Mouse (Mus musculus) myocyte (in vitro differentiated cells): ENCODE results near the gene Ifit1. TPM values are rescaled to one million over a fixed set of nuclear protein-coding genes. Genes with fewer than 3 reads are reported as not detected.
A peak's percentile ranks its signal among the peaks of the same experiment; 100 is the strongest.

Experiments used
- H3K27me3 ChIP-seq: one replicate; pipeline ENCODE4 v1.6.1; 2011; ENCODE audit not compliant: control insufficient read depth, insufficient read depth, insufficient read length
- H3K36me3 ChIP-seq: one replicate; pipeline ENCODE4 v1.6.1; 2011; ENCODE audit not compliant: control insufficient read depth, insufficient read depth
- H3K4me2 ChIP-seq: one replicate; pipeline ENCODE4 v1.6.1; 2011; ENCODE audit warnings: low read depth, control low read depth
- H3K4me3 ChIP-seq: one replicate; pipeline ENCODE4 v1.5.1; 2011; ENCODE audit warnings: mild to moderate bottlenecking, control low read depth, moderate library complexity
- H3K79me2 ChIP-seq: one replicate; pipeline ENCODE4 v1.6.1; 2011; ENCODE audit not compliant: control insufficient read depth, insufficient read depth
- H3ac ChIP-seq: one replicate; pipeline ENCODE4 v1.6.1; 2011; ENCODE audit not compliant: control insufficient read depth, insufficient read length
- CEBPB ChIP-seq: IDR thresholded peaks from 2 replicates; pipeline ENCODE4 v1.6.1; 2011; ENCODE audit warnings: mild to moderate bottlenecking, moderate library complexity; ENCODE audit not compliant: poor library complexity, insufficient read depth, severe bottlenecking
- E2F4 ChIP-seq: IDR thresholded peaks from one replicate; pipeline ENCODE4 v1.6.1; 2011; ENCODE audit warnings: mild to moderate bottlenecking, control low read depth, moderate library complexity; ENCODE audit not compliant: insufficient read depth
- MAX ChIP-seq: IDR thresholded peaks from one replicate; pipeline ENCODE4 v1.6.1; 2011; ENCODE audit warnings: low read depth, mild to moderate bottlenecking, control low read depth
- MYOD1 ChIP-seq, 3 experiments: IDR thresholded peaks; one replicate each; pipeline ENCODE4 v1.6.1; 2011; ENCODE audit warnings: control low read depth in 2 of 3, low read depth in 2 of 3, mild to moderate bottlenecking in 2 of 3, moderate library complexity in 1 of 3; ENCODE audit not compliant: insufficient read length in 2 of 3, control insufficient read depth in 1 of 3
- MYOG ChIP-seq, 3 experiments: IDR thresholded peaks; one replicate each; pipeline ENCODE4 v1.6.1; 2011; ENCODE audit warnings: control low read depth in 2 of 3, low read depth in 2 of 3, mild to moderate bottlenecking in 2 of 3; ENCODE audit not compliant: insufficient read length in 2 of 3, control insufficient read depth in 1 of 3, insufficient read depth in 1 of 3
- POLR2A ChIP-seq: IDR thresholded peaks from one replicate; pipeline ENCODE4 v1.6.1; 2011; ENCODE audit warnings: low read depth, mild to moderate bottlenecking, control low read depth, moderate library complexity; ENCODE audit not compliant: insufficient read length
- POLR2AphosphoS2 ChIP-seq: IDR thresholded peaks from one replicate; pipeline ENCODE4 v1.6.1; 2011; ENCODE audit warnings: low read depth, control low read depth; ENCODE audit not compliant: insufficient read length
- REST ChIP-seq: IDR thresholded peaks from one replicate; pipeline ENCODE4 v1.6.1; 2011; ENCODE audit warnings: mild to moderate bottlenecking, control low read depth, moderate library complexity; ENCODE audit not compliant: insufficient read depth, insufficient read length
- SRF ChIP-seq: IDR thresholded peaks from one replicate; pipeline ENCODE4 v1.6.1; 2011; ENCODE audit warnings: low read depth; ENCODE audit not compliant: control insufficient read depth, insufficient read length
- TCF12 ChIP-seq: IDR thresholded peaks from one replicate; pipeline ENCODE4 v1.6.1; 2011; ENCODE audit warnings: mild to moderate bottlenecking, control low read depth; ENCODE audit not compliant: poor library complexity, insufficient read depth, severe bottlenecking
- TCF3 ChIP-seq: IDR thresholded peaks from one replicate; pipeline ENCODE4 v1.6.1; 2011; ENCODE audit warnings: low read depth, control low read depth; ENCODE audit not compliant: insufficient read length
- USF1 ChIP-seq: IDR thresholded peaks from one replicate; pipeline ENCODE4 v1.6.1; 2011; ENCODE audit warnings: low read depth, mild to moderate bottlenecking, control low read depth, moderate library complexity
- polyA plus RNA-seq: library from polyadenylated mRNA; unstranded; fragments of >200 nt; fragmentation: generic; extraction: Trizol; gene quantifications from one replicate; pipeline ENCODE4 v1.2.1, GENCODE M21; 2012; ENCODE audit warnings: missing spikeins

The Ifit1 gene
- polyA plus RNA-seq, 1 experiment: 0.53 TPM

DNA sequence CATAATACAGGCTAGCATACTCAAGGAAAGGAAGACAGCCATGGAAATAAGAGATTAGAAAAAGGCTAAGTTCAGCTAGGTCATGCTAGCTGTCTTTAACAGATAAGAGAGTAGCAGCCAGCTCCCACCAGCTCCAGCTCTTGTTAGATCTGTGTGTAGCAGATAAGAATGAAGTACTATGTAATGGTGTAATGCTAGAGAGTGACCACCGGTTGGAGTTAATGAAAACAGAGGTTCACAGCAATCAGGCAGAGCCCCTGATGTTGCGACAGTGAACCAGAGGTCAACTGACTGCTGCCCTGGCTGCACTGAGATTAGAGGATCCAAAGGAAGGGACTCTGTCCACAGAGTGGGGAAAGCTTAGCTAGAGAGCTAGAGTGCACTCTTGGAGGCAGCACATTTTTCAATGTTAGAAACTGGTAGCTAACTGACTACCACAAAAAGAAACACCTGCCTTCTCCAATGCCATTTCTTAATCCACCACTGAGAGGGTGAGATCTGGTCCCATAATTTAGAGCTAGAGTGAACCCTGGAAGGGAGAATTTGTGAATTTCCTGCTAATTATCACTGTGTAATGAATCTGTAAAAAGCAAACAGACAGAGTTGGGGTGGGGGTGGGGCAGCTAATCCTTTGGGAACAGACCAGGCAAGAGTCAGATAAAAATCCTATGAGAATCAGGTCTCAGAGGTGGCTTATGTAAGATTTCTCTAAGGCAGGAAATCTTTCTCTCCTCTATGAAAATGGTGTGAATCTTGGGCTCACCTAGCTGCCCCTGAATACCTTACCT, 16.0 kb downstream of the Ifit1 start:
- H3K36me3 ChIP-seq: no peaks in the 10 kb centered on the region
- no peak overlapping the region for H3K4me2 ChIP-seq
- H3K27me3 ChIP-seq: peaks cover 16% of the 10 kb centered on the region

DNA sequence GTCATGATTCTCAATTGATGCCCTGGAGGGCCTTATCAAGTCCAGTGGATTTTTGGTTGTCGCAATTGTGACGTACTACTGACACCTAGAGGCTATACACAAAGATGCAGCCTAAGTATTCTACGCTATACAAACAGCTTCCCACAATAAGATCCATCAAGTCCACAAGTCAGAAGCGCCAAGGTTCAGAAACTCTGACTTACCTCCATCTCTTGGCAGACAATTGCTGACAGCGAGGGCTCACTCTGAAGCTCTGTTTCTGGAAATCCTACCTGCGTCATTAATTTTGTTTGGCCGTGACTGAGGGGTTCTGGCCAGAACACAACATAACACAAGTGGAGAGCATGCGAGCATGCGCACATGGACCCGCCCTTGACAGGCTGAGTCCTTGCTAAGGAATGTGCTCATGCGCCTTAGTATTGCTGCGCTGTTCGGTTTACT, 21.4 kb downstream of the Ifit1 start:
- no peaks in the 10 kb centered on the region for H3K79me2 ChIP-seq
- H3K27me3 ChIP-seq: peaks cover 16% of the 10 kb centered on the region
- peak overlapping the region; percentile 93 for H3K4me2 ChIP-seq
- H3K36me3 ChIP-seq: no peaks in the 10 kb centered on the region
- TF ChIP-seq SRF (no peak), REST (no peak), CEBPB (no peak)
- no peak overlapping the region for H3ac ChIP-seq
- H3K4me3 ChIP-seq: peak overlapping the region; percentile 2

More for the DNA sequence above, 16.0 kb downstream of the Ifit1 start:
- Histone ChIP-seq H3K79me2 (no peaks in the 10 kb centered on the region), H3K4me3 (no peak overlapping the region), H3ac (no peak overlapping the region)
- TF ChIP-seq MAX (no peak), CEBPB (no peak), TCF12 (no peak), TCF3 (no peak), POLR2AphosphoS2 (no peak), REST (no peak), MYOG (IDR thresholded peaks at IDR 0.05; ENCODE audit: control insufficient read depth in 1 of 3, insufficient read depth in 1 of 3, insufficient read length in 2 of 3, low read depth in 2 of 3) (no peak), E2F4 (no peak), POLR2A (no peak), MYOD1 (IDR thresholded peaks at IDR 0.05; ENCODE audit: control insufficient read depth in 1 of 3, insufficient read length in 2 of 3, low read depth in 2 of 3) (no peak), SRF (no peak)

DNA sequence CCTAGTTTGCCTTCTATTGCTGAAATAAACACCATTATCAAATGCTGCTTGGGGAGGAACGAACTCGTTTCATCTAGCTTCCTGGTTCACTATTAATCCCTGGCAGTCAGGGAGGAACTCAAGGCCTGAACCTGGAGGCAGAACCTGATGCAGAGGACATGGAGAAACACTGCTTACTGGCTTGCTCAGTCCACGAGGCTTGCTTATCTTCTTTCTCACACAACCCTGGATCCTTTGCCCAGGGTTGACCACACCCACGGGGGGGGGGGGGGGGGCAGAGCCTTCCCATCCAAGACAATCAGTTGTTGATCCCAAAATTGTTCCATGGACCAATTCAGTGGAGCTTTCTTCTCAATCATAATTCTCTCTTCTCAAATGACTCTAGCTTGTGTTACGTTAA, 22.1 kb downstream of the Ifit1 start:
- Histone ChIP-seq H3K27me3 (peaks cover 16% of the 10 kb centered on the region), H3K79me2 (no peaks in the 10 kb centered on the region), H3ac (no peak overlapping the region), H3K4me3 (peak overlapping the region; percentile 2), H3K4me2 (peak overlapping the region; percentile 93), H3K36me3 (no peaks in the 10 kb centered on the region)
- TF ChIP-seq MYOD1 (IDR thresholded peaks at IDR 0.05; ENCODE audit: control insufficient read depth in 1 of 3, insufficient read length in 2 of 3, low read depth in 2 of 3) (no peak), TCF12 (no peak), TCF3 (no peak), POLR2AphosphoS2 (no peak), POLR2A (no peak), USF1 (no peak), CEBPB (no peak), REST (no peak), MAX (no peak), MYOG (IDR thresholded peaks at IDR 0.05; ENCODE audit: control insufficient read depth in 1 of 3, insufficient read depth in 1 of 3, insufficient read length in 2 of 3, low read depth in 2 of 3) (no peak), E2F4 (no peak), SRF (no peak)

DNA sequence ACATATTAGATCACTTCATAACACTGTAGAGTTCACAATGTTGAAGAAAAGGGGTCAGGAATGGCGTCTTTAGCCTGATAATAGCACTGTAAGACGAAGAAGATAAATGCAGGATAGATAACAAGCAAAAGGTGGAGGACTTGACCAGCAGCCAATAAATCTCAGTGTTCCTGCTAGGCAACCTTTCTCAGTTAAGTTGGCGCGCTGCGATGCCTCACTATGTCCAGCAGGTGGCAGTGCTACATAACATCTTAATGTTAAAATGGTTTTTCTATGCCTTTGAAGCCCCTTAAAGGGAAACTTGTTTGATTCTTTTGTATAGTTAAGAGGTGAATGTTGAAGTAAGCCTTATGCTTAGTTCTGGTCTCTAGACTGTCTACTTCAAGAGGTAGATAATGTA, 25.5 kb downstream of the Ifit1 start:
- H3K36me3 ChIP-seq: no peaks in the 10 kb centered on the region
- H3K27me3 ChIP-seq: peaks cover under 1% of the 10 kb centered on the region
- H3K4me3 ChIP-seq: no peak overlapping the region
- TF ChIP-seq E2F4 (peak; percentile 18), POLR2AphosphoS2 (no peak), CEBPB (no peak)
- no peak overlapping the region for H3ac ChIP-seq
- H3K4me2 ChIP-seq: no peak overlapping the region
- H3K79me2 ChIP-seq: no peaks in the 10 kb centered on the region

DNA sequence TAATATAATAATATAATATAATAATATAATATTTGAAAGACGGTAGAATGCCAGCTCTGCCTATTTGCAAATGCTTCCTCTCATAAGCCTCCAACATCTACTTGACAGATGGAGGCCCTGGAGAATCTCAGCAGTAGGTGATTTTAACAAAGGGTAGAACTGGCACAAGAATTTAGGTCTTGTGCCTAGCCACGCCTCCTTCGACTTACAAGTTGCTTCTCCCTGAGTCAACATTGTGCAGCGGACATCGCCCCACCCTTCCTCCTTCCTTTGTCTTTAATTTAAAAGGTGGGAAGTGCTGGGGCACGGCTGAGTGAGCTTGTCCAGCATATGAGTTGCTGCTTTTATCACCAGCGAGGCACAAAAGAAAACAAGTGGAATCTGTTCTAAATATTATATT, 32.8 kb downstream of the Ifit1 start:
- no peak overlapping the region for H3K4me3 ChIP-seq
- H3K27me3 ChIP-seq: no peaks in the 10 kb centered on the region
- no peaks in the 10 kb centered on the region for H3K79me2 ChIP-seq
- H3K36me3 ChIP-seq: no peaks in the 10 kb centered on the region
- no peak overlapping the region for H3ac ChIP-seq
- TF ChIP-seq USF1: no peak
- no peak for TF ChIP-seq POLR2AphosphoS2
- TF ChIP-seq TCF12: no peak
- TF ChIP-seq REST: no peak
- no peak for TF ChIP-seq E2F4
- TF ChIP-seq TCF3: no peak
- no peak for TF ChIP-seq MYOD1 (IDR thresholded peaks at IDR 0.05; ENCODE audit: control insufficient read depth in 1 of 3, insufficient read length in 2 of 3, low read depth in 2 of 3)
- no peak for TF ChIP-seq MAX
- TF ChIP-seq POLR2A: no peak
- TF ChIP-seq MYOG (IDR thresholded peaks at IDR 0.05; ENCODE audit: control insufficient read depth in 1 of 3, insufficient read depth in 1 of 3, insufficient read length in 2 of 3, low read depth in 2 of 3): no peak
- TF ChIP-seq CEBPB: no peak
- TF ChIP-seq SRF: no peak
- no peak overlapping the region for H3K4me2 ChIP-seq
